18 mouse cellular contexts compared by ENCODE assay signal in the genomic region with DNA sequence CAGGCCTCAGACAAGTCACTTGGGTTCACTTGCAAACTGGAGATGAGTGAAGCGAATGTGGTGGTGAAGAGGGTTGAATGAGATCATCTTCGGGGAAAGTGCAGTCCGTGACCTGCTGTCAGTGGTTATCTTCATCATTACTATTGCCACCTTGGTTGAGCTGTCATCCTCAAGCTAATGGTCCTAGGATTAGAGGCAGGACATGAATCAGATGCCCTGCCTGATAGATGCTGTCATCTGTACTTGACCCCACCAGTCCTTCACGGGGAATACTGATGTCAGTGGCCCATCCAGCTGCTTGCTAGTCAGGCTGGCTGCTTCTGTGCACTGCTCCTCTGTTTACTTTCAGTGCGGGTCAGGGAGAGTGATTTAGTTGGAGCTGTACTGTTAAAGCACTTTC.
"Had no signal": no experiment of that assay in that cellular context is flagged by ENCODE, and none has a peak within 500 bp of the region (broad histone marks: within the 10 kb centered on the region; RNA-seq: fewer than 3 reads in every experiment).

No protein-coding gene starts in this region.

- H3K27ac ChIP-seq: midbrain, embryonic 10.5 days; midbrain, embryonic 12.5 days had no signal

- H3K4me3 ChIP-seq: midbrain, embryonic 10.5 days; midbrain, embryonic 12.5 days; myocyte; neural tube, embryonic 13.5 days; neural tube, embryonic 15.5 days had no signal

- H3K4me1 ChIP-seq: midbrain, embryonic 12.5 days had no signal

- H3K36me3 ChIP-seq: midbrain, embryonic 10.5 days; midbrain, embryonic 12.5 days; neural tube, embryonic 13.5 days; neural tube, embryonic 15.5 days had no signal

- H3K9ac ChIP-seq: lung, embryonic 14.5 days; midbrain, embryonic 12.5 days; neural tube, embryonic 13.5 days; neural tube, embryonic 15.5 days had no signal

- H3K9me3 ChIP-seq: midbrain, embryonic 10.5 days; midbrain, embryonic 12.5 days; neural tube, embryonic 13.5 days; neural tube, embryonic 15.5 days had no signal

- H3K4me2 ChIP-seq: lung, embryonic 14.5 days; midbrain, embryonic 12.5 days; neural tube, embryonic 13.5 days; neural tube, embryonic 15.5 days had no signal

- DNase-seq: lung, embryonic 14.5 days; lung, postnatal 10 days; lung, postnatal 4 days; midbrain, embryonic 14.5 days; retina, postnatal 1 day; right cerebral cortex, adult 18-20 months; right cerebral cortex, postnatal 25 days; right cerebral cortex, postnatal 4 days; spleen, adult 18-20 months; thymus, adult 18-20 months; thymus, postnatal 14 days; thymus, postnatal 36 days had no signal

- ATAC-seq: midbrain, embryonic 16.5 days had no signal

- H3K27me3 ChIP-seq: midbrain, embryonic 12.5 days; neural tube, embryonic 13.5 days; neural tube, embryonic 15.5 days had no signal
